Mouse (Mus musculus) megakaryocyte, embryonic 14.5 days (primary cell): ENCODE data around the gene Gm10134.

Source experiments
- FLI1 ChIP-seq: IDR thresholded peaks from 2 replicates; pipeline ENCODE4 v1.6.1; 2012; ENCODE audit warnings: low read length, inconsistent platforms, mixed read lengths
- GATA1 ChIP-seq: IDR thresholded peaks from 3 replicates; pipeline ENCODE4 v1.6.1; 2012; ENCODE audit warnings: mixed read lengths, low read length, inconsistent platforms, borderline replicate concordance

- TF ChIP-seq GATA1 (no peak), FLI1 (no peak)
Observed at GRCm38 (mm10) chr2:28470591-28470990, 35.3 kb upstream of the Gm10134 start.
